Mouse (Mus musculus): ENCODE results near the gene Fermt2.

Fermt2 gene

GRCm38 (mm10) chr14:45529411-45530363 is at the start of gene Fermt2:
TSS of gene Fermt2 (minus strand) at chr14:45530118.
- peak; percentile 52 to 75 for DNase-seq (ENCODE audit: low spot score in 2 of 2)

- peak; percentile 52 to 76 for DNase-seq (ENCODE audit: low spot score in 2 of 2)
These were observed 36.4 kb upstream of the Fermt2 start for GRCm38 (mm10) chr14:45566066-45566937.

GRCm38 (mm10) chr14:45565216-45566065 is 35.5 kb upstream of the Fermt2 start:
- peak in 1 of 2 experiments; percentile 15 for DNase-seq (ENCODE audit: low spot score in 2 of 2)

- peak in 1 of 2 experiments; percentile 47 for DNase-seq (ENCODE audit: low spot score in 2 of 2)
These were observed 33.7 kb upstream of the Fermt2 start for GRCm38 (mm10) chr14:45563577-45563976.

- DNase-seq (ENCODE audit: low spot score in 2 of 2), result no peak
These were observed 31.8 kb upstream of the Fermt2 start for GRCm38 (mm10) chr14:45561681-45562080.

- DNase-seq (ENCODE audit: low spot score in 2 of 2), result no peak
These were observed 29.1 kb upstream of the Fermt2 start for GRCm38 (mm10) chr14:45559018-45559417.

GRCm38 (mm10) chr14:45554336-45554735 is 24.4 kb upstream of the Fermt2 start:
- DNase-seq (ENCODE audit: low spot score in 2 of 2), result no peak

GRCm38 (mm10) chr14:45553854-45554253 is 23.9 kb upstream of the Fermt2 start:
- peak in 1 of 2 experiments; percentile 14 for DNase-seq (ENCODE audit: low spot score in 2 of 2)

GRCm38 (mm10) chr14:45552431-45552830 is 22.5 kb upstream of the Fermt2 start:
- DNase-seq (ENCODE audit: low spot score in 2 of 2), result no peak

GRCm38 (mm10) chr14:45551121-45551768 is 21.3 kb upstream of the Fermt2 start:
- peak in 1 of 2 experiments; percentile 28 for DNase-seq (ENCODE audit: low spot score in 2 of 2)

- no peak for DNase-seq (ENCODE audit: low spot score in 2 of 2)
These were observed 20.2 kb upstream of the Fermt2 start for GRCm38 (mm10) chr14:45550010-45550647.

- no peak for DNase-seq (ENCODE audit: low spot score in 2 of 2)
These were observed 18.2 kb upstream of the Fermt2 start for GRCm38 (mm10) chr14:45548118-45548517.

GRCm38 (mm10) chr14:45544905-45545304 is 15.0 kb upstream of the Fermt2 start:
- DNase-seq (ENCODE audit: low spot score in 2 of 2), result no peak

GRCm38 (mm10) chr14:45544026-45544425 is 14.1 kb upstream of the Fermt2 start:
- DNase-seq (ENCODE audit: low spot score in 2 of 2), result no peak

- peak; percentile 49 to 68 for DNase-seq (ENCODE audit: low spot score in 2 of 2)
These were observed 9.9 kb upstream of the Fermt2 start for GRCm38 (mm10) chr14:45539659-45540468.

GRCm38 (mm10) chr14:45530364-45531345 is 737 bp upstream of the Fermt2 start:
- DNase-seq (ENCODE audit: low spot score in 2 of 2), result no peak

GRCm38 (mm10) chr14:45528861-45529260 is 1.1 kb downstream of the Fermt2 start:
- no peak for DNase-seq (ENCODE audit: low spot score in 2 of 2)

- no peak for DNase-seq (ENCODE audit: low spot score in 2 of 2)
These were observed 14.1 kb downstream of the Fermt2 start for GRCm38 (mm10) chr14:45515771-45516170.
